Mouse (Mus musculus): ENCODE results near the gene Apoe.

The Apoe gene

DNA sequence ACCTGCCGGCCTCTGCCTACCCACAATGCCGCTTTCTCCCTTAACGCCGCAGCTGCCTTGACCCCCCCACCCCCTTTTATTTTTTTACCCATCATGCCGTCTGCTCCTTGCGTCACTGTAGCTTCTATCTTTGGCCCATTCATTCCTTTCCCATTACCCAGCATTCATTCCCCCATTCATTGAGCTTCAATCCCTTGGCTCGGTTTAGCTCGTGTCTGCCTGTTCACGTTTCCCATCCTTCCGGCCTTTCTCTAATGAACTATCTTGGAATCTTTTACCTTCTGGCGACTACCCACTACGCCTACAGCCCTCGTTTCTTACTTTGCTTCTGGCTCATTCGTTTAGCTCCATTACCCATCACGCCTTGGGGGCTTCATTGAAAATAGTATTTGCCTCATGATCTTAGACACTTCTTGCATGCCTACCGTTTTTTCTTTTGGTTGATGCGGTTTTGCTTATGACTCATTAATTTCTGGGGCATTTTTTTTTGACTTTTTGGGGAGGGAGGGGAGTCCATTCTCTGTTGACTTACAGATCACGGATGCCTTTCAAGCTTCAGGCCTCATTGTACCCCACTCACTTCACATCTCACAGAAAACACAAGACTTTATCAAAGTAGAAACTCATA, 17.2 kb upstream of the Apoe start:
- DNase-seq (ENCODE audit: extremely low read depth, low read depth) = no peak

DNA sequence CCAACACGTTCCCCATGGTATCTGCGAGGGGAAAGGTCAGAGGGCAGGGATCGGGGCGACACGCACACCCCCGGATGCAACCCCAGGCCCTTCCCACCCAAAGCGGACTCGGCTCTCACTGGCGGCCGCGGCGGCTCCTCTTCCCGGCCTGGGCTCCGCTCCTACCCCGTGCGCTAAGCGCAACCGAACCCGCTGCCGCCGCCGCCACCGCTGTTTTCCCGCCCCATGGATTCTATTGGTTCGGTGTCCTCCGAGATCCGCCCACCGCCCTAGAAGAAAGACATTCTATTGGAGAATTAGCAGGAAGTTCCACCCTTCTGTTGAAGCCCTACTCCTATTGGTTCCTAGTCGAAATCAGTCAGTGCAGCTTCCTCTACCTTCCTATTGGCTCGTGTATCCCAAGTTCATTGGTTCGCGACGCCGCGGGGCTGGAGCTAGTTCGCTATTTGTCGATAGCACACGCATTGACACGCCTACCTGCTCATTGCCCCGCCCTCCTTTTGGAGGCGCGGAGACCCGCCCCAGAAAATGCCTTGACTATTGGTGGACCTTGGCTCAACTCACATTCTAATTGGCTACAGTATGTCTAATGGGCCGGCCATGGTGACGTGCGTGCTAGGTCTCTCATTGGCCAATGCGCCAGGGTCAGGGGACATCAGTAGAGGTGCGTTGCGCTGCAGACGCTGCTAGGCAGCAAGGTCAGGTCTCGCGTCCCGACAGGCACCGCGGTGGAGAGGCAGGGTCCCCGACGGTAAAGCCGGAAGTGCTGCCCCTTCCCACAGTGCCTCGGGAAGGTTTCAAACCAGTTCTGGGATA, 16.5 kb upstream of the Apoe start, which contains the start of gene Tomm40:
Gene Tomm40 (minus strand): TSS at position 200 of the 816 bp plus-strand sequence.
- peak; percentile 100 for DNase-seq (ENCODE audit: extremely low read depth, low read depth)

DNA sequence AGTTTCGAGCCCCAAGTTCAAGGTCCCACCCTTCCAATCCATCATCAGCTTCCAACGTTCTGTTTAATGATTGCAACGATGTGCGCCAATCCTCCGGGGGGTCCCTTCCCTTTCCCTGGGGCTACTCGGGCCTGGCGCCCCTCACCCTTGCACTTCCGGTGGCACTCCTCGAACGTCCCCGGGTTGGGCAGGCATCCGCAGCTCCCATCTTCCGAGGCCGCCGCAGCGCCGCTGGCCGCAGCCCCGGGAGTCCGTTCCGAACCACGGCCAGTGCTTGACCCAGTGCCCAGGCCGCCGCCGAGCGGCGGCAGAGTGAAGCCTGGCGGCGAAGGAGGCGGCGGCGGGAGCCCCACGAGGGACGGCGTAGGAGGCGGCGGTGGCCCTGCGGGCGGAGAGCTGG, 15.8 kb upstream of the Apoe start:
- no peak for DNase-seq (ENCODE audit: extremely low read depth, low read depth)

GRCm38 (mm10) chr7:19713598-19713997, 14.6 kb upstream of the Apoe start:
- DNase-seq (ENCODE audit: extremely low read depth, low read depth) = no peak

GRCm38 (mm10) chr7:19713196-19713595, 14.2 kb upstream of the Apoe start:
- DNase-seq (ENCODE audit: extremely low read depth, low read depth) = no peak

DNA sequence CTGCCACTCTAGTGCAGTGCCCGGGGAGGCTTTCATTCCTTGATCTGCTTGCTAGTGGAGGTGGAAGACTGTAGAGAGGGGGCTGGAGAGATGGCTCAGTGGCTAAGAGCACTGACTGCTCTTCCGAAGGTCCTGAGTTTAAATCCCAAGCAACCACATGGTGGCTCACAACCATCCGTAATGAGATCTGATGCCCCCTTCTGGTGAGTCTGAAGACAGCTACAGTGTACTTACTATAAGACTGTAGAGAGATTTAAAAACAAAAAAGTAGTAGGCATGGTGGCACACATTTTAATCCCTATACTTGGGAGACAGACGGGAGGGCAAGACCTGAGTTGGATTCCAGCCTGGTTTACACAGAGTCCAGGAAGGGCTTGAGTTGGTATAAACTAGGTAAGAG, 13.4 kb upstream of the Apoe start:
- DNase-seq (ENCODE audit: extremely low read depth, low read depth) = no peak

GRCm38 (mm10) chr7:19710650-19711049, 11.7 kb upstream of the Apoe start:
- DNase-seq (ENCODE audit: extremely low read depth, low read depth) = no peak

- no peak for DNase-seq (ENCODE audit: extremely low read depth, low read depth)
These were observed 6.3 kb upstream of the Apoe start for GRCm38 (mm10) chr7:19705271-19705670.

- DNase-seq (ENCODE audit: extremely low read depth, low read depth) = no peak
These were observed 5.5 kb upstream of the Apoe start for GRCm38 (mm10) chr7:19704475-19704874.

DNA sequence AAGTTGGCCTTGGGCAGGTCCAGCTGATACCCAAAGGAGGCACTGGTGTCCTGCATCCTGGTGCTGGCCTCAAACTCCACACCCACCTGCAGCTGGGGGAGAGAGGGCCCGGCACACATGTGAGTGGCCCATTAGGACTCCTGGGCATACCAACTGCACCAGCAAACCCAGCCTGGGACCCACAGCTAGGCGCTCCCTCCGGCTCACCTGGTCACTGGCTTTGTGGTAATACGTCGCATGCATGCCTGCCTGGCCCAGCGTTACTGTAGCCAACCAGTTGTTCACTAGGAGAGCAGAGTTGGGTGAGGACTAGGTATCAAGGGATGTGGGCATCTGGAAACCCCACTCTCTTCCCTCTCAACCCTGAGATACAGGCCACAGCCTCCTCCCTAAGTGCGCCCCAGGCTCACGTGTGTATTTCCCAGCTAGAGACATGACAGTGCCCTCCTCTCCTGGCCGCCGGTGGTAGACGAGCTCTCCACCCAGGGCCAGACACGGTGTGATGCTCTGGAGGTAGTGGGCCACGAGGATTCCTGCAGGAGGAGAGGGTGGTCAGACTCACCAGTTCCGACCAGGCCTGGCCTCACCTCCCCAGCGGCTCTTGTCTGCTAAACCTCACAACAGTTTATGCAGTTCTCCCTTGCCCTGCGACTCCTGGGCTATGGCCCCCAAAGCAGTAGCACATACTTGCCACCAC, 4.0 kb upstream of the Apoe start:
- DNase-seq (ENCODE audit: extremely low read depth, low read depth) = no peak

DNA sequence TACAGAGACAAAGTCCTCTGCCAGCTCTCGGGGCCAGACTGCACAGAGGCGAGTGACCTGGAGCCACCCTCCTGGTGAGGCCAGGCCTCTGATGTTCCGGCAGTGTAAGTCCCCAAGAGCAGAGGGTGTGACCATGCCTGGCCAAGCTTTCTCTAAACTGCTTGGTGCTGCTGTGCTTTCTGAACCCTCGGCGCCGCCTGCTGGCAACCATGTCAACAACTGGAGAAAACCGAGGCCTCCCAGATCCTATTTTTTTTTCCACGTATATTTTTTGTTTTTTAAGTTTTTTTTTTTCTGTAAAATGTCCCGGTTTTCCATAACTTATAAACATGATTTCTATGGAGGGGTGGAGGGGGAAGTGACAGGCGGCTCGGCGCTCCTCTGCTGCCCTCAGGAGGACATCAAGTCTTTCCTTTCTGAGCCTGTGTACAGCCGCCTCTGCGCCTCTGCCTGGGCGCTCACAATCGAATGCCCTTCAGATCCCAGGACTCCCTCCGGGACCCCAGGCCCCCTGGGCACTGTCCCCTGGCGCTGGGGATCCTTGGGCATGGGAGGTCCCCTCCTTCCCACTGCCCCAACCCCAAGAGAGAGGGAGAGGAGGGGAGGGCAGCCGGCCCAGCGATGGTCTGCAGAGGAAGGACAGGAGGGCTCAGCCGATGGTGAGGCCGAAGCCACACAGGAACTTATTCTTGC, 2.2 kb upstream of the Apoe start:
- DNase-seq (ENCODE audit: extremely low read depth, low read depth) = no peak

GRCm38 (mm10) chr7:19700299-19701068, 1.5 kb upstream of the Apoe start:
- DNase-seq (ENCODE audit: extremely low read depth, low read depth) = no peak

- no peak for DNase-seq (ENCODE audit: extremely low read depth, low read depth)
These were observed 800 bp upstream of the Apoe start for GRCm38 (mm10) chr7:19699827-19700148.

- no peak for DNase-seq (ENCODE audit: extremely low read depth, low read depth)
These were observed 760 bp downstream of the Apoe start for GRCm38 (mm10) chr7:19697949-19698906.

GRCm38 (mm10) chr7:19696336-19696873, 2.6 kb downstream of the Apoe start:
- no peak for DNase-seq (ENCODE audit: extremely low read depth, low read depth)

- no peak for DNase-seq (ENCODE audit: extremely low read depth, low read depth)
These were observed 3.1 kb downstream of the Apoe start for GRCm38 (mm10) chr7:19695881-19696280.

DNA sequence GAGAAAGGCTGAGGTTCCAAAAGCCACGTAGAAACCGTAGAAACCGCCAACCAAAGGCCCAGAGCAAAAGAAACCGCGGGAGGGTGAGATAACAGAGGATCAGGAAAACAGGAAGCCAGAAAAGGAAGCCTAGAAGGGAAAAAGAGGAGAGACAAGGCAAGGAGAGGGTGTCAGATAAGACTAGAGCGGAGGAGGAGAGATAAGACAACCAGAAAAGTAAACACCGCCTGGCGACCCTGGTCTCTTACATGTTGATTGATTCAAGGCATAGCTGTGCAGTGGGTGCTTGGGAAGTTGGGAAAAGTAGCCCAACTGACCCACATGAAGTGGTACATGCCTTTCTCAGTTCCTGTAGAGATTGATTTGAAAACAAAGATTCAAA, 3.8 kb downstream of the Apoe start:
- peak; percentile 69 for DNase-seq (ENCODE audit: extremely low read depth, low read depth)

- no peak for DNase-seq (ENCODE audit: extremely low read depth, low read depth)
These were observed 4.4 kb downstream of the Apoe start for GRCm38 (mm10) chr7:19694336-19695212.

- DNase-seq (ENCODE audit: extremely low read depth, low read depth) = no peak
These were observed 5.6 kb downstream of the Apoe start for GRCm38 (mm10) chr7:19693421-19693820.

Data from MEL-GATA-1-ER (cell line).